Mouse (Mus musculus): ENCODE results near the gene Nav3. TPM values are rescaled to one million over a fixed set of nuclear protein-coding genes. Genes with fewer than 3 reads are reported as not detected.
A peak's percentile ranks its signal among the peaks of the same experiment; 100 is the strongest.

Nav3 gene
- polyA plus RNA-seq, 1 experiment from 2014 or later: 10.5 TPM

DNA sequence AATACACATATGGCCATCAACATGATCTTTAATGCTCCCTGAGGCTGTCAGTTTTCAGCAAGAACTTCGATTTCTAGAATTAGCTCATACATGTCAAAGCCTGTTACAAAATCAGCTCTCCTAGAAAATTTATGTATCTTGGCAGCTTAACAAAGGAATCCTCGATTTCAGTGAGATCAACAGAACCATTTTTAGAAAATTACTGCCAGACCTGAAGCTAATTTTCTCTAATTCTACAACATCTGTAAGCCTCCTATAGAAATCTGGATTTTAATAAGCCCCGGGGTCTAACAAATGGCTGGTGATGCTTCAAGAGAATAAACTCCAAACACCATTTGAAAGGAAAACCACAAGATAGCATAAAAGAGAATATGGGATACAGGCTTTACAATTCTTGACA is 659.0 kb downstream of the Nav3 start:
- no peaks in the 10 kb centered on the region for H3K36me3 ChIP-seq (ENCODE audit: control insufficient read depth, insufficient read depth, low read length)
- H3K9me3 ChIP-seq (ENCODE audit: control insufficient read depth, low read length): no peaks in the 10 kb centered on the region
- H3K9ac ChIP-seq (ENCODE audit: low read length): no peak overlapping the region
- no peak overlapping the region for H3K27ac ChIP-seq (ENCODE audit: low read depth, low read length)
- no peaks in the 10 kb centered on the region for H3K4me1 ChIP-seq (ENCODE audit: control insufficient read depth, insufficient read depth, low read length)
- WGBS: 76% methylated on average over 3 of the region's 3 CpGs
- ATAC-seq (ENCODE audit: insufficient read depth, low FRiP score, low TSS enrichment): no peak
- H3K4me3 ChIP-seq (ENCODE audit: low read depth, low read length): no peak overlapping the region
- no peaks in the 10 kb centered on the region for H3K27me3 ChIP-seq (ENCODE audit: control insufficient read depth, insufficient read depth, low read length)
- H3K4me2 ChIP-seq (ENCODE audit: low read depth): no peak overlapping the region
- DNase-seq (ENCODE audit: low spot score): no peak

DNA sequence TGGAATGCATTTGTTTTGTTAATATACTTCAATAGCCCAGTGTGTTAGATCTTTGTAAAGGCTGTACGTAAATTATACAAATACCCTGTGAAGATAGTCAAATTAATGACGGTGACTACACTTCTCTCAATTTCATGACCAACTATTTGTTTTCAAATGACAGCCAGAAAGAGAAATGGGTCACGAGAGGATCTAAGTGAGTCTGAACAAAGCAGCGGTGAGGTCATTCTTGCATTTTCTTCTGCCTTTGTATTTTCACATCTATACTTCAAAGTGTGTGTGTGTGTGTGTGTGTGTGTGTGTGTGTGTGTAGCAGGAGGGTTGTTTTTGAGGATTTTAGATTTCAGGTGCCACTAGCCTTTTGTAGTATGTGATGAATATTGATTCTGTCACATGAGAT is 662.5 kb downstream of the Nav3 start:
- 72% methylated on average over 4 of the region's 4 CpGs for WGBS
- no peaks in the 10 kb centered on the region for H3K36me3 ChIP-seq (ENCODE audit: control insufficient read depth, insufficient read depth, low read length)
- no peak overlapping the region for H3K9ac ChIP-seq (ENCODE audit: low read length)
- H3K4me2 ChIP-seq (ENCODE audit: low read depth): no peak overlapping the region
- H3K4me1 ChIP-seq (ENCODE audit: control insufficient read depth, insufficient read depth, low read length): no peaks in the 10 kb centered on the region
- ATAC-seq (ENCODE audit: insufficient read depth, low FRiP score, low TSS enrichment) (no peak), DNase-seq (ENCODE audit: low spot score) (no peak)
- H3K27me3 ChIP-seq (ENCODE audit: control insufficient read depth, insufficient read depth, low read length): no peaks in the 10 kb centered on the region
- H3K9me3 ChIP-seq (ENCODE audit: control insufficient read depth, low read length): no peaks in the 10 kb centered on the region
- H3K4me3 ChIP-seq (ENCODE audit: low read depth, low read length): no peak overlapping the region
- no peak overlapping the region for H3K27ac ChIP-seq (ENCODE audit: low read depth, low read length)

DNA sequence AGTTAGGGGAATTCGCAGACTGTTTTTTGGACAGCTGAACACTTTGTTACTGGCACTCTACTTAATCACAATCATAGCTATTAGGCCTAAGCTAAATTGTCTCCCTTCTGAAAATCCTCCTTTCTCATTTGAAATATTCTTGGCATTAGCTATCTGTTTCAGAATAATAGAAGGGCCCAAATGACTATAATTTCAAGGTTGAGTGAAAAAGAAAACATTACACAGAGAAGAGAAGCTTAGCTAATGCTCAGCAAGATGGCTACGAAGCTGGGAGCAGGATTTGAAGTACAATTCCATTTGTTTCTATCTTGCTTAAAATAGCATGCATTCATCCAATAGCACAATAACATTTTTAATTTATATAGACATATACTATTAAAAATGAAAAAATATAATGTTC is 667.3 kb downstream of the Nav3 start:
- Histone ChIP-seq H3K4me1 (ENCODE audit: control insufficient read depth, insufficient read depth, low read length) (no peaks in the 10 kb centered on the region), H3K27me3 (ENCODE audit: control insufficient read depth, insufficient read depth, low read length) (no peaks in the 10 kb centered on the region), H3K36me3 (ENCODE audit: control insufficient read depth, insufficient read depth, low read length) (no peaks in the 10 kb centered on the region), H3K4me3 (ENCODE audit: low read depth, low read length) (no peak overlapping the region), H3K9me3 (ENCODE audit: control insufficient read depth, low read length) (no peaks in the 10 kb centered on the region), H3K9ac (ENCODE audit: low read length) (no peak overlapping the region), H3K4me2 (ENCODE audit: low read depth) (no peak overlapping the region), H3K27ac (ENCODE audit: low read depth, low read length) (no peak overlapping the region)
- DNase-seq (ENCODE audit: low spot score): no peak
- 90% methylated on average over 2 of the region's 2 CpGs for WGBS
- no peak for ATAC-seq (ENCODE audit: insufficient read depth, low FRiP score, low TSS enrichment)

DNA sequence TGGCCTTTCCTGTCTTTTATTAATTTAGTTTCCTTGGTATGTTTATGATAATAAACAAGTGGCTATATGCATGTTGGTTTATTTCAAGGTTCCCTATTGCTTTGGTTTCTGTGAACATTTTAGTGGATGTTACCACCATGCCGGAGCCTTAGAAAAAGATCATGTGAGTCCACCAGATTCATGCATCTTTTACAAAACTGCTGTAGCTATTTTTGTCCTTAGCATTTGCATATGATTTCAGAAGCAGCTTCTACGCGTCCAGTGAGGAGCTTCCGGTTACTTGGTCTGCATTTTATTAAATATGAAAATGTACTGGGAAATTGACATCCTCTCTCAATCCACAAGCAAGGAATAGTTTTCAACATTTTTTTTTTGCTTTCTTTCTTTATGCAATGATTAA is 676.9 kb downstream of the Nav3 start:
- Histone ChIP-seq H3K36me3 (ENCODE audit: control insufficient read depth, insufficient read depth, low read length) (no peaks in the 10 kb centered on the region), H3K27ac (ENCODE audit: low read depth, low read length) (no peak overlapping the region), H3K9me3 (ENCODE audit: control insufficient read depth, low read length) (no peaks in the 10 kb centered on the region), H3K4me2 (ENCODE audit: low read depth) (no peak overlapping the region), H3K9ac (ENCODE audit: low read length) (no peak overlapping the region), H3K4me1 (ENCODE audit: control insufficient read depth, insufficient read depth, low read length) (no peaks in the 10 kb centered on the region), H3K27me3 (ENCODE audit: control insufficient read depth, insufficient read depth, low read length) (no peaks in the 10 kb centered on the region), H3K4me3 (ENCODE audit: low read depth, low read length) (no peak overlapping the region)
- 95% methylated on average over 4 of the region's 4 CpGs for WGBS
- ATAC-seq (ENCODE audit: insufficient read depth, low FRiP score, low TSS enrichment) (no peak), DNase-seq (ENCODE audit: low spot score) (no peak)

DNA sequence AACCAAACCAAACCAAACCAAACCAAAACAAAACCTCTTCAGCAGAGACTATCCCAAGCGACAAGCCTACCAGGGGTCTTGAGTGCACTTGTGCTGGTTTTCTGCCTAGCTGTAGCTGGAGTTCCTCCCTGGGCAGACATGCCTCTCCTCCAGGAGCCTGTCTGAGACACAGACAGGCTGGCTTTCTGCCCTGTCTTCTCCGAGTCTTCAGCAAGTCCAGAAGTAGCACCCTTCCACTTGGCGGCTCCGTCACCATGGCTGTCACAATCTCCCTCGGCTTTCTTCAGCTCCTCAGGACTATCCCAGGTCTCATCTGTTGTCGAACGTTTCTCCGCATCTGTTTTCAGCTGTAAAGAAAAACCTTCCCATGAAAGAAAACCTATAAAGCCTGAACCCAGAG is 686.9 kb downstream of the Nav3 start:
- 88% methylated on average over 8 of the region's 8 CpGs for WGBS
- Histone ChIP-seq H3K27me3 (ENCODE audit: control insufficient read depth, insufficient read depth, low read length) (no peaks in the 10 kb centered on the region), H3K9ac (ENCODE audit: low read length) (no peak overlapping the region), H3K27ac (ENCODE audit: low read depth, low read length) (no peak overlapping the region), H3K4me2 (ENCODE audit: low read depth) (no peak overlapping the region), H3K36me3 (ENCODE audit: control insufficient read depth, insufficient read depth, low read length) (no peaks in the 10 kb centered on the region), H3K4me1 (ENCODE audit: control insufficient read depth, insufficient read depth, low read length) (no peaks in the 10 kb centered on the region), H3K9me3 (ENCODE audit: control insufficient read depth, low read length) (no peaks in the 10 kb centered on the region), H3K4me3 (ENCODE audit: low read depth, low read length) (no peak overlapping the region)
- ATAC-seq (ENCODE audit: insufficient read depth, low FRiP score, low TSS enrichment) (no peak), DNase-seq (ENCODE audit: low spot score) (no peak)

DNA sequence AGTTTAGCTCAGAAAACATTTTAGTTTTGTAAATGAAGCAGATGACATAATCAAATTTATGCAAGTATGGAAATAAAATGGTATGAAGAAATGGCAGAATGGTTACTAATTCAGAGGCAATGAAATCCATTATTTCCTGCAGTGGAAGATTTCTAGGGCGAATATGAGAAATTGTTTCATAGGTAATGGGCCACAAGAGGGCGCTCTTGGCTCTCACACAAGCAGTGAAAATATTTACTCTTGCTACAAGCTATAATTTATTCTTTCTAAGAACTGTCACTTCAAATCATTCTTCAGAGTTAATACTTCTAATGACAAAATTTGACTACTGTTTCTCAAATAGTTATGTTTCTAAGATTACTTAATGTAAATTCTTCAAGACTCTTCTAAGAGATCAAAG is 690.4 kb downstream of the Nav3 start:
- WGBS: under 1% methylated on average over 2 of the region's 2 CpGs

DNA sequence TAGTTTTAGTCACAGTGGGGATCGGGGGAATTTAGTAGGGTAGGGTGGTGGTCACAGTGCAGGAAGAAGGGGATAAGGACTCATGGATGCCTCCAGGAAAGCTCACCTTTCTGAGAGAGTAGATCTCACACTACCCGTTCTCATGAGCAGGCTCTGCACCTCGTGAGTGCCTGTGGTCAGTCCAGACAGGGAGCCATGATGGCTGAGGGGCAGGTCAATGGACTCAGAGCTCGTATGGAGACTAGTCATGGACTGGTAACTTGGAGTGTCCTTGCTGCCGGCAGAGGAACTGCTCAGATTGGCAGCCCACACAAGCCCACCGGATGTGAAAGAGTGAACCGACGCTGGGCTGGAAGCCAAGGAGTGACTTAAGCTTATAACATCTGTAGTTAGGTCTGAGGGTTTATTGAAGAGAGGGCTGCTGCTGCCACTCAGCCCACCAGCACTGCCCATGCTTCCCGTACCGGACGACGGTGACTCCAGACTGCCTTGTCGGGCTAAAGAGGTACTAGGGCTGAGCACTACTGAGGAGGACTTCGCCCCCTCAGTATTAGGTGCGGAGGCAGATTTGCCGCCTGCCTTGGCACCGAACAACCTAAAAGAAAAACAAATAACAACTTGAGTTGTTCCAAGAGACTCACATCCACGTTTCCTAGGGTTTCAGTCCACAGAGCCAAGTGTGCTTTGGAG is 691.4 kb downstream of the Nav3 start:
- DNase-seq (ENCODE audit: low spot score): no peak
- Histone ChIP-seq H3K9ac (ENCODE audit: low read length) (no peak overlapping the region), H3K27me3 (ENCODE audit: control insufficient read depth, insufficient read depth, low read length) (no peaks in the 10 kb centered on the region), H3K36me3 (ENCODE audit: control insufficient read depth, insufficient read depth, low read length) (no peaks in the 10 kb centered on the region), H3K4me2 (ENCODE audit: low read depth) (no peak overlapping the region), H3K4me1 (ENCODE audit: control insufficient read depth, insufficient read depth, low read length) (no peaks in the 10 kb centered on the region), H3K4me3 (ENCODE audit: low read depth, low read length) (no peak overlapping the region), H3K9me3 (ENCODE audit: control insufficient read depth, low read length) (no peaks in the 10 kb centered on the region), H3K27ac (ENCODE audit: low read depth, low read length) (no peak overlapping the region)
- ATAC-seq (ENCODE audit: insufficient read depth, low FRiP score, low TSS enrichment): peak; percentile 18; the same call in 1 of the 2 replicates
- 84% methylated on average over 18 of the region's 18 CpGs for WGBS

More for the DNA sequence above, 690.4 kb downstream of the Nav3 start:
- no peaks in the 10 kb centered on the region for H3K27me3 ChIP-seq (ENCODE audit: control insufficient read depth, insufficient read depth, low read length)
- H3K36me3 ChIP-seq (ENCODE audit: control insufficient read depth, insufficient read depth, low read length): no peaks in the 10 kb centered on the region
- peak; percentile 69 for DNase-seq (ENCODE audit: low spot score)
- H3K27ac ChIP-seq (ENCODE audit: low read depth, low read length): no peak overlapping the region
- H3K4me1 ChIP-seq (ENCODE audit: control insufficient read depth, insufficient read depth, low read length): no peaks in the 10 kb centered on the region
- ATAC-seq (ENCODE audit: insufficient read depth, low FRiP score, low TSS enrichment): no peak
- H3K9ac ChIP-seq (ENCODE audit: low read length): no peak overlapping the region
- no peak overlapping the region for H3K4me2 ChIP-seq (ENCODE audit: low read depth)
- no peak overlapping the region for H3K4me3 ChIP-seq (ENCODE audit: low read depth, low read length)
- H3K9me3 ChIP-seq (ENCODE audit: control insufficient read depth, low read length): no peaks in the 10 kb centered on the region

DNA sequence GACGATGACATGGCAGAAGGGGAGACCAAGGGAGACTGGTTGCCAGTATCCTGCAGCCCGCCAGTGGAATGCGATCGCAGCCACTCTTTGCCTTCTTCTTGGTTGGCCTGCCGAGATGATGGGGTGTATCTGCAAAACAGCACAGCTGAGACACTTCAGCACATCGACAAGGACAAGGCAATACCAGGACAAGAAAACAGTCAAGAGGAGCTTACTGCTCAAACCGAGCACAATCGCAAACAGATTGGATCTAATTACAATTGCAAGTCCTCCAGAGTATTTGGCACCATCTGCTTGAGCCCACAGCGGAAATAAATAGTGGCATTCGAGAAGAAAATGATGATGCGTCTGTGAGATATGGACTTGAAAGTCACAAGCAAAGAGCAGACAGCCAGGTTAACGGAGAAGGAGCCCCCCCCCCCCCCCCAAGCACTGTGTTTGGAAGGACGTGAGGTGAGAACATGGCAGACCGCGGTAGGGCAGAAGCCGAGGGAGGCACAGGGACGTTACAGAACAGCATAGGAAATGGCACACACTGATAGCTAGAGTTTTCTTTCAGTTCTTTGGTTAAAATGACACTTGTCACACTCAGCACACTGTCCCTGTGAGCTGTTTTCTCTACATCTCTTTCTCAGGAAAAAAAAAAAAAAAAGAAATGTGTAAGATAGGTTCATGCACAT is 696.9 kb downstream of the Nav3 start:
- no peak for ATAC-seq (ENCODE audit: insufficient read depth, low FRiP score, low TSS enrichment)
- no peak for DNase-seq (ENCODE audit: low spot score)

DNA sequence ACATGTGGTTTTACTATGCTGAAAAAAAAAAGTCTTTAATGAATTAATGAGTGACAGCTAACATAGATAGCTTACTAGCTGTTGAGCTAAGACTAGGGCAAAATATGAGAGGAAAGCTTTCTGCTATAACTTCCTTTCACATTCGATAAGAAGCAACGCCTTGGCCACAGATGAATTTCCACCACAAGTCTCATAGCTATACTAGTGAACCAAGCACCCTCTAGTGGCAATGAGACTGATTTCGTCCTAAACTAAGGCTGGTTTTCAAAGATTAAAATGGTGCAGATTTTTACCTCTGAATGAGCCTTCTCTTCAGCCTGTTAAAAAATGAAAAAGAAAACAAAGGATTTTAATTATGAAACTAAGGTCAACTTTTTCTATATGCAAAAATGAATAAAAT is 709.1 kb downstream of the Nav3 start:
- Histone ChIP-seq H3K4me1 (ENCODE audit: control insufficient read depth, insufficient read depth, low read length) (no peaks in the 10 kb centered on the region), H3K9ac (ENCODE audit: low read length) (no peak overlapping the region), H3K9me3 (ENCODE audit: control insufficient read depth, low read length) (no peaks in the 10 kb centered on the region), H3K27ac (ENCODE audit: low read depth, low read length) (no peak overlapping the region), H3K27me3 (ENCODE audit: control insufficient read depth, insufficient read depth, low read length) (no peaks in the 10 kb centered on the region), H3K4me3 (ENCODE audit: low read depth, low read length) (no peak overlapping the region), H3K36me3 (ENCODE audit: control insufficient read depth, insufficient read depth, low read length) (no peaks in the 10 kb centered on the region), H3K4me2 (ENCODE audit: low read depth) (no peak overlapping the region)
- ATAC-seq (ENCODE audit: insufficient read depth, low FRiP score, low TSS enrichment): no peak
- peak; percentile 14 for DNase-seq (ENCODE audit: low spot score)
- 69% methylated on average over 3 of the region's 3 CpGs for WGBS

More for the DNA sequence above, 696.9 kb downstream of the Nav3 start:
- Histone ChIP-seq H3K27me3 (ENCODE audit: control insufficient read depth, insufficient read depth, low read length) (no peaks in the 10 kb centered on the region), H3K4me3 (ENCODE audit: low read depth, low read length) (no peak overlapping the region), H3K27ac (ENCODE audit: low read depth, low read length) (no peak overlapping the region), H3K4me2 (ENCODE audit: low read depth) (no peak overlapping the region), H3K9me3 (ENCODE audit: control insufficient read depth, low read length) (no peaks in the 10 kb centered on the region), H3K9ac (ENCODE audit: low read length) (no peak overlapping the region), H3K36me3 (ENCODE audit: control insufficient read depth, insufficient read depth, low read length) (no peaks in the 10 kb centered on the region), H3K4me1 (ENCODE audit: control insufficient read depth, insufficient read depth, low read length) (no peaks in the 10 kb centered on the region)
- WGBS: 85% methylated on average over 16 of the region's 17 CpGs

Measured in neural tube, embryonic 11.5 days (tissue).